Mouse (Mus musculus): ENCODE measurements around the gene Fstl3. TPM values are rescaled to one million over a fixed set of nuclear protein-coding genes. Genes with fewer than 3 reads are reported as not detected.
A peak's percentile ranks its signal among the peaks of the same experiment; 100 is the strongest.
"Not testable (repeated sequence)": the region's sequence is repeated elsewhere in the genome, so short reads cannot be mapped to it uniquely, and the experiment has no call there.

The Fstl3 gene
- total and polyA plus RNA-seq, 2 experiments from 2014 or later = 3.4 to 3.9 TPM

GRCm38 (mm10) chr10:79755854-79756253 lies 21.2 kb upstream of the Fstl3 start:
- H3K9me3 ChIP-seq (ENCODE audit: low read length) = no peaks in the 10 kb centered on the region
- peak overlapping the region; percentile 75; the same call in 1 of the 2 replicates for H3K4me2 ChIP-seq (ENCODE audit: low read depth, low read length, poor library complexity, severe bottlenecking)
- DNase-seq (ENCODE audit: low spot score) (no peak), ATAC-seq (ENCODE audit: low FRiP score) (no peak; the same call in 1 of the 2 replicates)
- H3K27ac ChIP-seq (ENCODE audit: low read depth, low read length) = no peak overlapping the region
- no peaks in the 10 kb centered on the region for H3K27me3 ChIP-seq (ENCODE audit: insufficient read depth, low read length)
- H3K4me1 ChIP-seq (ENCODE audit: insufficient read depth, low read length) = 0 out of 2 replicates have a peak, but pooled peaks cover 3% of the 10 kb centered on the region
- WGBS = 85% methylated on average over 3 of the region's 3 CpGs
- H3K9ac ChIP-seq (replicated peaks; ENCODE audit: low read length, poor library complexity, severe bottlenecking) = no peak overlapping the region
- peaks cover 32% of the 10 kb centered on the region for H3K36me3 ChIP-seq (ENCODE audit: insufficient read depth, low read length)
- no peak overlapping the region for H3K4me3 ChIP-seq (ENCODE audit: low read depth, low read length)
- no peak for TF ChIP-seq CTCF (IDR thresholded peaks at IDR 0.05)

- TF ChIP-seq CTCF (IDR thresholded peaks at IDR 0.05) = no peak
- ATAC-seq (ENCODE audit: low FRiP score) = no peak
- Histone ChIP-seq H3K9ac (replicated peaks; ENCODE audit: low read length, poor library complexity, severe bottlenecking) (no peak overlapping the region), H3K27me3 (ENCODE audit: insufficient read depth, low read length) (no peaks in the 10 kb centered on the region), H3K9me3 (ENCODE audit: low read length) (no peaks in the 10 kb centered on the region), H3K4me1 (ENCODE audit: insufficient read depth, low read length) (0 out of 2 replicates have a peak, but pooled peaks cover 3% of the 10 kb centered on the region), H3K36me3 (ENCODE audit: insufficient read depth, low read length) (peaks cover 40% of the 10 kb centered on the region), H3K27ac (ENCODE audit: low read depth, low read length) (no peak overlapping the region), H3K4me3 (ENCODE audit: low read depth, low read length) (no peak overlapping the region), H3K4me2 (ENCODE audit: low read depth, low read length, poor library complexity, severe bottlenecking) (no peak overlapping the region)
- DNase-seq (ENCODE audit: low spot score) = no peak
- WGBS = 90% methylated on average over 24 of the region's 24 CpGs
Measured at GRCm38 (mm10) chr10:79756660-79757059, 20.4 kb upstream of the Fstl3 start.

GRCm38 (mm10) chr10:79759675-79760074 lies 17.4 kb upstream of the Fstl3 start:
- DNase-seq (ENCODE audit: low spot score); H3K4me1 ChIP-seq (ENCODE audit: insufficient read depth, low read length); ATAC-seq (ENCODE audit: low FRiP score); H3K4me2 ChIP-seq (ENCODE audit: low read depth, low read length, poor library complexity, severe bottlenecking); H3K4me3 ChIP-seq (ENCODE audit: low read depth, low read length); H3K27ac ChIP-seq (ENCODE audit: low read depth, low read length); H3K9me3 ChIP-seq (ENCODE audit: low read length); H3K9ac ChIP-seq (replicated peaks; ENCODE audit: low read length, poor library complexity, severe bottlenecking); H3K27me3 ChIP-seq (ENCODE audit: insufficient read depth, low read length): not testable (repeated sequence)
- peaks cover 50% of the 10 kb centered on the region for H3K36me3 ChIP-seq (ENCODE audit: insufficient read depth, low read length)
- 95% methylated on average over 1 of the region's 1 CpGs for WGBS

GRCm38 (mm10) chr10:79760603-79761143 lies 16.4 kb upstream of the Fstl3 start:
- WGBS = 91% methylated on average over 11 of the region's 11 CpGs

GRCm38 (mm10) chr10:79762875-79763274 lies 14.2 kb upstream of the Fstl3 start:
- no peak overlapping the region for H3K4me3 ChIP-seq (ENCODE audit: low read depth, low read length)

More at GRCm38 (mm10) chr10:79760603-79761143, 16.4 kb upstream of the Fstl3 start:
- H3K4me3 ChIP-seq (ENCODE audit: low read depth, low read length) = no peak overlapping the region
- H3K36me3 ChIP-seq (ENCODE audit: insufficient read depth, low read length) = peaks cover 50% of the 10 kb centered on the region
- H3K27me3 ChIP-seq (ENCODE audit: insufficient read depth, low read length) = no peaks in the 10 kb centered on the region
- DNase-seq (ENCODE audit: low spot score) = no peak
- no peak for ATAC-seq (ENCODE audit: low FRiP score)
- no peak overlapping the region for H3K27ac ChIP-seq (ENCODE audit: low read depth, low read length)
- no peaks in the 10 kb centered on the region for H3K9me3 ChIP-seq (ENCODE audit: low read length)
- no peak for TF ChIP-seq CTCF (IDR thresholded peaks at IDR 0.05)
- H3K4me1 ChIP-seq (ENCODE audit: insufficient read depth, low read length) = peaks cover 6% of the 10 kb centered on the region; the same call in 1 of the 2 replicates
- H3K9ac ChIP-seq (replicated peaks; ENCODE audit: low read length, poor library complexity, severe bottlenecking) = no peak overlapping the region
- H3K4me2 ChIP-seq (ENCODE audit: low read depth, low read length, poor library complexity, severe bottlenecking) = no peak overlapping the region

GRCm38 (mm10) chr10:79764234-79764633 lies 12.8 kb upstream of the Fstl3 start:
- H3K9me3 ChIP-seq (ENCODE audit: low read length) = no peaks in the 10 kb centered on the region
- no peak overlapping the region for H3K4me3 ChIP-seq (ENCODE audit: low read depth, low read length)
- ATAC-seq (ENCODE audit: low FRiP score) = no peak
- H3K9ac ChIP-seq (replicated peaks; ENCODE audit: low read length, poor library complexity, severe bottlenecking) = no peak overlapping the region
- 85% methylated on average over 7 of the region's 7 CpGs for WGBS
- no peak overlapping the region for H3K27ac ChIP-seq (ENCODE audit: low read depth, low read length)
- no peaks in the 10 kb centered on the region for H3K27me3 ChIP-seq (ENCODE audit: insufficient read depth, low read length)
- no peak for DNase-seq (ENCODE audit: low spot score)
- no peak for TF ChIP-seq CTCF (IDR thresholded peaks at IDR 0.05)
- no peak overlapping the region for H3K4me2 ChIP-seq (ENCODE audit: low read depth, low read length, poor library complexity, severe bottlenecking)
- peaks cover 8% of the 10 kb centered on the region; the same call in 1 of the 2 replicates for H3K4me1 ChIP-seq (ENCODE audit: insufficient read depth, low read length)
- peaks cover 23% of the 10 kb centered on the region for H3K36me3 ChIP-seq (ENCODE audit: insufficient read depth, low read length)

More at GRCm38 (mm10) chr10:79762875-79763274, 14.2 kb upstream of the Fstl3 start:
- no peak overlapping the region for H3K9ac ChIP-seq (replicated peaks; ENCODE audit: low read length, poor library complexity, severe bottlenecking)
- H3K4me2 ChIP-seq (ENCODE audit: low read depth, low read length, poor library complexity, severe bottlenecking) = no peak overlapping the region
- H3K9me3 ChIP-seq (ENCODE audit: low read length) = no peaks in the 10 kb centered on the region
- peaks cover 8% of the 10 kb centered on the region; the same call in 1 of the 2 replicates for H3K4me1 ChIP-seq (ENCODE audit: insufficient read depth, low read length)
- WGBS = 84% methylated on average over 3 of the region's 3 CpGs
- H3K27me3 ChIP-seq (ENCODE audit: insufficient read depth, low read length) = no peaks in the 10 kb centered on the region
- H3K36me3 ChIP-seq (ENCODE audit: insufficient read depth, low read length) = peaks cover 37% of the 10 kb centered on the region
- DNase-seq (ENCODE audit: low spot score) (no peak), ATAC-seq (ENCODE audit: low FRiP score) (no peak)
- no peak overlapping the region for H3K27ac ChIP-seq (ENCODE audit: low read depth, low read length)
- no peak for TF ChIP-seq CTCF (IDR thresholded peaks at IDR 0.05)
